Mouse (Mus musculus) forebrain, embryonic 10.5 days (tissue): ENCODE measurements at regions not wholly inside any gene's neighbourhood (a gene's known extent, or its start where the extent isn't known, plus 50 kb on each side); places are given as distances from the start of the nearest gene placed in this dataset.

ENCODE experiments used
- DNase-seq: peaks from one replicate; pipeline ENCODE4 v3.0.0-alpha.2; 2017; ENCODE audit warnings: low spot score; ENCODE audit errors: extremely low spot score
- H3K27ac ChIP-seq: fragments of 300-500 bp; sonication (generic); 2 replicates; pipeline ENCODE4 v1.5.1; 2016; ENCODE audit warnings: mild to moderate bottlenecking
- H3K27me3 ChIP-seq: fragments of 300-500 bp; sonication (generic); 2 replicates; pipeline ENCODE4 v1.6.1; 2016; ENCODE audit warnings: mild to moderate bottlenecking; ENCODE audit not compliant: poor library complexity, severe bottlenecking
- H3K36me3 ChIP-seq: fragments of 300-500 bp; sonication (generic); replicated peaks from 2 replicates; pipeline ENCODE4 v1.6.1; 2016; ENCODE audit warnings: mild to moderate bottlenecking, moderate library complexity
- H3K4me1 ChIP-seq: fragments of 300-500 bp; sonication (generic); 2 replicates; pipeline ENCODE4 v1.6.1; 2016
- H3K4me3 ChIP-seq: fragments of 300-500 bp; sonication (generic); 2 replicates; pipeline ENCODE4 v1.5.1; 2016; ENCODE audit warnings: mild to moderate bottlenecking, moderate library complexity
- H3K9me3 ChIP-seq: fragments of 300-500 bp; sonication (generic); 2 replicates; pipeline ENCODE4 v1.6.1; 2016; ENCODE audit warnings: mild to moderate bottlenecking, moderate library complexity
- WGBS: fragments of 180-500 bp; shearing (Covaris S2); methylation state at CpG from one replicate; pipeline ENCODE4 v1.1.7; 2016; 5-methylcytosine and 5-hydroxymethylcytosine counted together

- Histone ChIP-seq H3K4me1 (peaks cover 51% of the 10 kb centered on the region), H3K36me3 (peaks cover 8% of the 10 kb centered on the region; the same call in 1 of the 2 replicates), H3K9me3 (no peaks in the 10 kb centered on the region), H3K4me3 (no peak overlapping the region), H3K27ac (peak overlapping the region; percentile 90), H3K27me3 (peaks cover 34% of the 10 kb centered on the region)
- WGBS = 93% methylated on average over 3 of the region's 3 CpGs
- no peak for DNase-seq
Observed at GRCm38 (mm10) chr16:44674198-44674597, 49.9 kb upstream of the Nepro start.

GRCm38 (mm10) chr16:44672422-44672819, 51.7 kb upstream of the Nepro start:
- DNase-seq = peak; percentile 43

GRCm38 (mm10) chr16:44671551-44672421, 52.3 kb upstream of the Nepro start:
- Histone ChIP-seq H3K36me3 (peaks cover 13% of the 10 kb centered on the region), H3K27me3 (peaks cover 38% of the 10 kb centered on the region), H3K4me3 (peak overlapping the region; percentile 29), H3K27ac (peak overlapping the region; percentile 90), H3K9me3 (no peaks in the 10 kb centered on the region), H3K4me1 (peaks cover 48% of the 10 kb centered on the region)
- DNase-seq = peak; percentile 61
- WGBS = 4% methylated on average over 22 of the region's 22 CpGs

More at GRCm38 (mm10) chr16:44672422-44672819, 51.7 kb upstream of the Nepro start:
- peak overlapping the region; percentile 90 for H3K27ac ChIP-seq
- H3K9me3 ChIP-seq = no peaks in the 10 kb centered on the region
- H3K4me1 ChIP-seq = peaks cover 45% of the 10 kb centered on the region
- H3K36me3 ChIP-seq = peaks cover 13% of the 10 kb centered on the region
- H3K4me3 ChIP-seq = peak overlapping the region; percentile 29; the same call in 1 of the 2 replicates
- 3% methylated on average over 14 of the region's 14 CpGs for WGBS
- peaks cover 38% of the 10 kb centered on the region for H3K27me3 ChIP-seq

- peaks cover 13% of the 10 kb centered on the region for H3K36me3 ChIP-seq
- peak overlapping the region; percentile 89 for H3K27ac ChIP-seq
- WGBS = 86% methylated on average over 6 of the region's 6 CpGs
- H3K9me3 ChIP-seq = no peaks in the 10 kb centered on the region
- H3K4me3 ChIP-seq = no peak overlapping the region
- peaks cover 78% of the 10 kb centered on the region for H3K4me1 ChIP-seq
- H3K27me3 ChIP-seq = peaks cover 51% of the 10 kb centered on the region
- DNase-seq = no peak
Observed at GRCm38 (mm10) chr16:44668061-44668460, 56.0 kb upstream of the Nepro start.

- no peak for DNase-seq
- Histone ChIP-seq H3K36me3 (peaks cover 13% of the 10 kb centered on the region), H3K9me3 (no peaks in the 10 kb centered on the region), H3K4me1 (peaks cover 78% of the 10 kb centered on the region), H3K4me3 (no peak overlapping the region), H3K27ac (peak overlapping the region; percentile 89), H3K27me3 (peaks cover 52% of the 10 kb centered on the region)
- 73% methylated on average over 6 of the region's 6 CpGs for WGBS
Observed at GRCm38 (mm10) chr16:44667118-44667517, 57.0 kb upstream of the Nepro start.

GRCm38 (mm10) chr16:44666431-44666997, 57.6 kb upstream of the Nepro start:
- no peak overlapping the region; the same call in 1 of the 2 replicates for H3K4me3 ChIP-seq
- peaks cover 52% of the 10 kb centered on the region for H3K27me3 ChIP-seq
- peaks cover 78% of the 10 kb centered on the region for H3K4me1 ChIP-seq
- WGBS = 71% methylated on average over 7 of the region's 7 CpGs
- no peak for DNase-seq
- H3K27ac ChIP-seq = peak overlapping the region; percentile 89
- peaks cover 13% of the 10 kb centered on the region for H3K36me3 ChIP-seq
- H3K9me3 ChIP-seq = no peaks in the 10 kb centered on the region

- Histone ChIP-seq H3K4me1 (peaks cover 82% of the 10 kb centered on the region), H3K36me3 (peaks cover 13% of the 10 kb centered on the region), H3K9me3 (no peaks in the 10 kb centered on the region; the same call in 1 of the 2 replicates), H3K27ac (peak overlapping the region; percentile 89), H3K27me3 (peaks cover 50% of the 10 kb centered on the region), H3K4me3 (peak overlapping the region; percentile 48)
- WGBS = 72% methylated on average over 9 of the region's 9 CpGs
- DNase-seq = no peak
Observed at GRCm38 (mm10) chr16:44665491-44665931, 58.6 kb upstream of the Nepro start.

- Histone ChIP-seq H3K9me3 (no peaks in the 10 kb centered on the region; the same call in 1 of the 2 replicates), H3K4me1 (peaks cover 92% of the 10 kb centered on the region), H3K4me3 (peak overlapping the region; percentile 48), H3K36me3 (peaks cover 3% of the 10 kb centered on the region; the same call in 1 of the 2 replicates), H3K27me3 (peaks cover 49% of the 10 kb centered on the region), H3K27ac (peak overlapping the region; percentile 89)
- no peak for DNase-seq
- WGBS = 33% methylated on average over 6 of the region's 6 CpGs
Observed at GRCm38 (mm10) chr16:44662966-44663600, 61.0 kb upstream of the Nepro start.

- WGBS = 25% methylated on average over 4 of the region's 4 CpGs
- H3K4me1 ChIP-seq = peaks cover 81% of the 10 kb centered on the region
- peak overlapping the region; percentile 48; the same call in 1 of the 2 replicates for H3K4me3 ChIP-seq
- H3K36me3 ChIP-seq = peaks cover 3% of the 10 kb centered on the region; the same call in 1 of the 2 replicates
- H3K27ac ChIP-seq = peak overlapping the region; percentile 89
- peaks cover 49% of the 10 kb centered on the region for H3K27me3 ChIP-seq
- H3K9me3 ChIP-seq = peaks cover 1% of the 10 kb centered on the region; the same call in 1 of the 2 replicates
- peak; percentile 79 for DNase-seq
Observed at GRCm38 (mm10) chr16:44660996-44661876, 62.9 kb upstream of the Nepro start.

GRCm38 (mm10) chr16:44658306-44658705, 65.8 kb upstream of the Nepro start:
- H3K27me3 ChIP-seq = peaks cover 22% of the 10 kb centered on the region
- 0 out of 2 replicates have a peak, but pooled peaks cover 3% of the 10 kb centered on the region for H3K36me3 ChIP-seq
- peak overlapping the region; percentile 33; the same call in 1 of the 2 replicates for H3K27ac ChIP-seq
- peaks cover 52% of the 10 kb centered on the region for H3K4me1 ChIP-seq
- 58% methylated on average over 8 of the region's 8 CpGs for WGBS
- no peak overlapping the region for H3K4me3 ChIP-seq
- DNase-seq = peak; percentile 18
- peaks cover 6% of the 10 kb centered on the region; the same call in 1 of the 2 replicates for H3K9me3 ChIP-seq

GRCm38 (mm10) chr16:44656181-44656580, 67.9 kb upstream of the Nepro start:
- 93% methylated on average over 1 of the region's 1 CpGs for WGBS
- Histone ChIP-seq H3K36me3 (0 out of 2 replicates have a peak, but pooled peaks cover 3% of the 10 kb centered on the region), H3K4me1 (peaks cover 31% of the 10 kb centered on the region), H3K27me3 (peaks cover 17% of the 10 kb centered on the region), H3K27ac (no peak overlapping the region), H3K9me3 (peaks cover 6% of the 10 kb centered on the region; the same call in 1 of the 2 replicates), H3K4me3 (no peak overlapping the region)
- peak; percentile 10 for DNase-seq
